Mouse (Mus musculus) cerebellum, postnatal 10 days (tissue): Measurements from ENCODE around the gene Xpa.
A peak's percentile ranks its signal among the peaks of the same experiment; 100 is the strongest.

ENCODE experiments used
- DNase-seq, 2 experiments: peaks; one replicate each; pipeline ENCODE4 v3.0.0; 2021; ENCODE audit warnings: mixed read lengths in 2 of 2

Xpa gene

GRCm38 (mm10) chr4:46144323-46144722, 51.8 kb downstream of the Xpa start:
- DNase-seq, result peak; percentile 32 to 39

GRCm38 (mm10) chr4:46138287-46139222, 57.6 kb downstream of the Xpa start, which contains the start of the genes Ncbp1 and Tstd2:
Gene Ncbp1, plus strand, starts transcription at chr4:46138613.
Gene Tstd2, minus strand, starts transcription at chr4:46138694.
- DNase-seq, result peak; percentile 95 to 96

- peak in 1 of 2 experiments; percentile 37 for DNase-seq
These were observed 58.4 kb downstream of the Xpa start for GRCm38 (mm10) chr4:46137629-46138286.

- DNase-seq, result no peak
These were observed 64.3 kb downstream of the Xpa start for GRCm38 (mm10) chr4:46131791-46132190.

GRCm38 (mm10) chr4:46130221-46130620, 65.9 kb downstream of the Xpa start:
- DNase-seq, result peak; percentile 72 to 76

GRCm38 (mm10) chr4:46129311-46130004, 66.7 kb downstream of the Xpa start:
- DNase-seq, result no peak

GRCm38 (mm10) chr4:46126541-46126940, 69.6 kb downstream of the Xpa start:
- peak; percentile 91 to 92 for DNase-seq

- no peak for DNase-seq
These were observed 72.8 kb downstream of the Xpa start for GRCm38 (mm10) chr4:46123358-46123757.

- no peak for DNase-seq
These were observed 75.3 kb downstream of the Xpa start for GRCm38 (mm10) chr4:46120767-46121166.

GRCm38 (mm10) chr4:46119514-46120094, 76.5 kb downstream of the Xpa start:
- DNase-seq, result peak in 1 of 2 experiments; percentile 49

- peak in 1 of 2 experiments; percentile 20 for DNase-seq
These were observed 78.6 kb downstream of the Xpa start for GRCm38 (mm10) chr4:46117536-46117935.

GRCm38 (mm10) chr4:46116544-46117175, 79.5 kb downstream of the Xpa start:
- peak; percentile 86 to 91 for DNase-seq

- peak in 1 of 2 experiments; percentile 27 for DNase-seq
These were observed 80.8 kb downstream of the Xpa start for GRCm38 (mm10) chr4:46115308-46115707.

- DNase-seq, result peak; percentile 77 to 82
These were observed 84.8 kb downstream of the Xpa start for GRCm38 (mm10) chr4:46111361-46111760.

GRCm38 (mm10) chr4:46110084-46110483, 86.0 kb downstream of the Xpa start:
- no peak for DNase-seq
